Mouse (Mus musculus) heart, embryonic 12.5 days (tissue): ENCODE data around the gene Nt5c3b. TPM values are rescaled to one million over a fixed set of nuclear protein-coding genes. Genes with fewer than 3 reads are reported as not detected.

Source experiments
- ATAC-seq: fragments of 200-750 bp; cut with Nextera tagmentation; 2 replicates; pipeline ENCODE4 v1.8.0; 2017; ENCODE audit warnings: moderate TSS enrichment, moderate library complexity; ENCODE audit not compliant: insufficient number of reproducible peaks, low FRiP score
- H3K27ac ChIP-seq: fragments of 300-500 bp; sonication (generic); 2 replicates; pipeline ENCODE4 v1.5.1; 2016; ENCODE audit warnings: mild to moderate bottlenecking, moderate library complexity; ENCODE audit not compliant: poor library complexity, severe bottlenecking
- H3K27me3 ChIP-seq: fragments of 300-500 bp; sonication (generic); replicated peaks from 2 replicates; pipeline ENCODE4 v1.6.1; 2016; ENCODE audit warnings: mild to moderate bottlenecking, moderate library complexity
- H3K36me3 ChIP-seq: fragments of 300-500 bp; sonication (generic); 2 replicates; pipeline ENCODE4 v1.6.1; 2016; ENCODE audit warnings: mild to moderate bottlenecking, moderate library complexity
- H3K4me1 ChIP-seq: fragments of 300-500 bp; sonication (generic); replicated peaks from 2 replicates; pipeline ENCODE4 v1.6.1; 2016; ENCODE audit warnings: mild to moderate bottlenecking
- H3K4me2 ChIP-seq: fragments of 300-500 bp; sonication (generic); 2 replicates; pipeline ENCODE4 v1.6.1; 2016; ENCODE audit warnings: mild to moderate bottlenecking, moderate library complexity
- H3K4me3 ChIP-seq: fragments of 300-500 bp; sonication (generic); 2 replicates; pipeline ENCODE4 v1.5.1; 2016; ENCODE audit warnings: mild to moderate bottlenecking
- H3K9ac ChIP-seq: fragments of 300-500 bp; sonication (generic); 2 replicates; pipeline ENCODE4 v1.6.1; 2016; ENCODE audit warnings: mild to moderate bottlenecking, moderate library complexity
- H3K9me3 ChIP-seq: fragments of 300-500 bp; sonication (generic); replicated peaks from 2 replicates; pipeline ENCODE4 v1.6.1; 2016; ENCODE audit warnings: mild to moderate bottlenecking, moderate library complexity
- WGBS: fragments of 180-500 bp; shearing (Covaris S2); methylation state at CpG from one replicate; pipeline ENCODE4 v1.1.7; 2016; 5-methylcytosine and 5-hydroxymethylcytosine counted together
- polyA plus RNA-seq: library from polyadenylated mRNA; unstranded; fragments of >200 nt; fragmentation: Nextera tagmentation; extraction: Ambion mirVana; gene quantifications from 2 replicates; pipeline ENCODE4 v1.2.1, GENCODE M21; 2016

The Nt5c3b gene
- 101 and 104 TPM in 2 replicates for polyA plus RNA-seq

DNA sequence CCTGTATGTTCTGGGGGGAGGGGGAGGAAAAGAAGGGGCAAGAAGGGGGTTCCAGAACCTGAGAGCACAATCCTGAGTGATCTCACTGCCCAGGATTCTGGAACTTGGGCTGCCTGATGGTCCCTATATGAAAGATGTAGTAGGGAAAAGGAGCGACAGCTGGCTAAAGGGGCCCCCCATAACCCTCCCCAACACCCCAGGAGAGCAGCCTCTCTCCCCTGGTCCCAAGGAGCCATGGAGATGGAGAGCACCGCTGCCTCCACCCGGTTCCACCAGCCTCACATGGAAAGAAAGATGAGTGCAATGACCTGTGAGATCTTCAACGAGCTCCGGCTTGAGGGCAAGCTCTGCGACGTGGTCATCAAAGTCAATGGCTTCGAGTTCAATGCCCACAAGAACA lies at the start of gene Nt5c3b, which contains the start of gene Klhl10:
Gene Nt5c3b, minus strand, starts transcription at position 12 of the 400 bp plus-strand sequence.
Gene Klhl10, plus strand, starts transcription at position 121 of the 400 bp plus-strand sequence.
- peak within 1 kb of the TSS; percentile 93 for H3K9ac ChIP-seq
- no peaks in the 10 kb centered on the region for H3K9me3 ChIP-seq
- H3K4me1 ChIP-seq = peaks cover 13% of the 10 kb centered on the region
- H3K4me2 ChIP-seq = peak within 1 kb of the TSS; percentile 80
- H3K27ac ChIP-seq = peak within 1 kb of the TSS; percentile 20; the same call in 1 of the 2 replicates
- peaks cover 24% of the 10 kb centered on the region for H3K36me3 ChIP-seq
- no peaks in the 10 kb centered on the region for H3K27me3 ChIP-seq
- no peak for ATAC-seq
- H3K4me3 ChIP-seq = peak within 1 kb of the TSS; percentile 73
- WGBS = 83% methylated on average over 8 of the region's 8 CpGs

DNA sequence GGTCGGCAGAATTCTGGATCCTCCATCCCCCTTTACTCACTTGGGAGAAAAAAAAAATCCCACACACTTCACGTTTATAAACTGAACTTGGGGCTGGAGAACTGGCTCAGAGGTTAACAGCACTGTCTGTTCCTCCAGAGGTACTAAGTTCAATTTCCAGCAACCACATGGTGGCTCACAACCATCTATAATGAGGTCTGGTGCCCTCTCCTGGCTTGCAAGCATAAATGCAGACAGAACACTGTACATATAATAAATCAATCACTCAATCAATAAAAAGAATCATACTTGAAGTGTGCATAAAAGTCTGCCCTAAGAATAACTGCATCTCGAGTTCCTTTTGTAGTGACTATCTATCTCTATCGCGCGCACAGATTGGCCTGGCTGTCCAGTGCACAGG lies 49.3 kb upstream of the Nt5c3b start:
- peaks cover 94% of the 10 kb centered on the region for H3K36me3 ChIP-seq
- no peak for ATAC-seq
- H3K4me1 ChIP-seq = no peaks in the 10 kb centered on the region
- no peak overlapping the region for H3K9ac ChIP-seq
- H3K4me2 ChIP-seq = no peak overlapping the region
- no peak overlapping the region for H3K4me3 ChIP-seq
- no peak overlapping the region for H3K27ac ChIP-seq
- 86% methylated on average over 6 of the region's 6 CpGs for WGBS
- no peaks in the 10 kb centered on the region for H3K27me3 ChIP-seq
- H3K9me3 ChIP-seq = no peaks in the 10 kb centered on the region

DNA sequence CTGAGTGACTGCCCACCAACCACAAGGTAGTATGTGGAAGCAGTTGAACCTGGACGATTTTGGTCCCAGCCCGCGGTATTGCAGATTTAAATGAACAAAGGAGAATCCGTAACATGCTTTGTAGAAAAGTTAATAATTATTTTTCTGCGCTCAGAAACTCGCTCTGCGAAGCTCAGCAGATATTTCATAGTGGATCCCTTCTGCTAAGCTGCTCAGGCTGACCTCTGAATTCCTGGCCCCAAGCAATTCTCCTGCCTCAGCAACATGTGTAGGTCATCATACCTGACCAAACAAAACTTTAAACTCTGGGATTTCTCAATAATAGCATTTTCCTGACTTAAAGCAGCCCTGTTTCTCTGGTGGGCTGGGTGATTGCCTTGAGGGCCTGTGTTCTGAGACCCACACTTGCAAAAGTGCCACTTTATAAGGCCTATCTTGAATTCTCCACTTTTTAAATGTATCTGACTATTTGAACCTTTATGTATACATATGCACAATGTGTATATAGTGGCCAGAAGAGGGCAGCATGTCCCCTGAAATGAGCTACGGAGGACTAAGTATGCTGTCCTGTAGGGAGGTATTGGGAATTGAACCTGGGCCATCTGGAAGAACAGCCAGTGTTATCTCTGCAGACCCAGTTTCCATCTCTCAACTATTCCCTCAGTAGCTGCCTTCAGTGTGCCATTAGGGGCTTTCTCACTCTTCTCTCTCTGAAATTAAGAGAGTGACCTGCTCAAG lies 44.4 kb upstream of the Nt5c3b start:
- Histone ChIP-seq H3K27me3 (no peaks in the 10 kb centered on the region), H3K9me3 (no peaks in the 10 kb centered on the region), H3K27ac (no peak overlapping the region), H3K36me3 (peaks cover 97% of the 10 kb centered on the region), H3K4me2 (no peak overlapping the region), H3K4me3 (no peak overlapping the region), H3K4me1 (no peaks in the 10 kb centered on the region), H3K9ac (no peak overlapping the region)
- ATAC-seq = no peak
- 85% methylated on average over 8 of the region's 8 CpGs for WGBS

DNA sequence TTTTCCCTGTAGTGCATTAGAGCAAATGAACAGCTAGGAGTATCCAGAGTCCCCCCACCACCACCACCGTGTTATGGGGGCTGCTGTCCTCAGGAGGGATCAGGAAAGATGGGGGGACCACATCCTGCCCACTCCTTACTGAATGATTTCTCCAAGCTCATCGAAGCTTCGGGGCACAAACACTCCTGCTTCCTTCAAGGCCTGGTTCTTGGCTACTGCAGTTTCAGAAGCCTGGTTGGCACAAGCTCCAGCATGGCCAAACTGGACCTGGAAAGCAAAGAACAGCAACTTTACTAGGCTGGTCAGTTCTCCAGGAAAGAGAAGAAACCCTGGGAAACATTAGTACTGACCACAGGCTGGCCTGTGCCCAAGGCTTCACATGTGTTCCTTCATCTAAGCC lies 42.9 kb upstream of the Nt5c3b start:
- H3K4me1 ChIP-seq = no peaks in the 10 kb centered on the region
- H3K36me3 ChIP-seq = peaks cover 97% of the 10 kb centered on the region
- no peak overlapping the region for H3K4me2 ChIP-seq
- no peak overlapping the region for H3K4me3 ChIP-seq
- no peaks in the 10 kb centered on the region for H3K27me3 ChIP-seq
- no peak for ATAC-seq
- whole genome bisulfite sequencing = 93% methylated on average over 3 of the region's 3 CpGs
- H3K9me3 ChIP-seq = no peaks in the 10 kb centered on the region
- no peak overlapping the region for H3K27ac ChIP-seq
- H3K9ac ChIP-seq = no peak overlapping the region

DNA sequence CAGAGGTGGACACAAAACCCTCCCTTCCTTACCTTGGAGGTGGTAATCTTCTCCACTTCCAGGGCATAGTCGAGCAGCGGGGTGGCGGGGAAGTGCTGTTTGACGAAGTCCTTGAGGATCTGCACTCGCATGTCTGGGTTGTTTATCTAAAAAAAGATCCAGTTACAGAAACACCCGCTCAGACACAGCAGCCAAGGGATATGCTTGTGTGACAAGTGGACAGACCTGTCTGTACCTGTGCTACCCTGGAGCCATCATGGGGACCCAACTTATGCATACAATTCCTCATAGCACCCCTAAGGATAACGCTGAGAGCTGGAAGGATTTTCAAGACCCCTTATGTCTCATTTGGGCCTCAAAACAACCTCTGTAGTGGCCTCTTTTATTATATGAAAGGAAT lies 37.5 kb upstream of the Nt5c3b start:
- Histone ChIP-seq H3K36me3 (peaks cover 78% of the 10 kb centered on the region), H3K9ac (no peak overlapping the region), H3K4me2 (no peak overlapping the region), H3K27me3 (no peaks in the 10 kb centered on the region), H3K4me1 (no peaks in the 10 kb centered on the region), H3K4me3 (no peak overlapping the region), H3K27ac (no peak overlapping the region), H3K9me3 (no peaks in the 10 kb centered on the region)
- 57% methylated on average over 7 of the region's 7 CpGs for WGBS
- no peak for ATAC-seq

DNA sequence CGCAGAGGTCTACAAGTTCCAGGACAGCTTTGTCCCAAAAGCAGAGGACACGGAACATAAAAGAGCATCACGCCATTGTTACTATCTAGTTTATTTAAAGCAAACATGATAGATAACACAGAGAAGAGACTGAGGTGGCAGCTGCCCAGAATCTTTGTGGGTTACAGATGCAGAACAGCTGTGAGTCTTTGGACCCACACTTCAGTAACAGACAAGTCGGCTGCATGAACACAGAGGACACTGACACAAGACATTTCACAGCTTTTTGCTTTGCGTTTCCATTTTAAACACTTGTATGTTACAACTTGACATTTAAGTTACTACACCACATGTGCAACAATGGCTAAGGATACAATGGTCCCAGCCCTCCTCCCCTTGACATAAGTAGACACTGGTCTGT lies 34.7 kb upstream of the Nt5c3b start:
- Histone ChIP-seq H3K27me3 (no peaks in the 10 kb centered on the region), H3K9ac (no peak overlapping the region), H3K36me3 (peaks cover 51% of the 10 kb centered on the region), H3K4me1 (peaks cover 2% of the 10 kb centered on the region), H3K27ac (no peak overlapping the region), H3K4me2 (no peak overlapping the region), H3K4me3 (no peak overlapping the region), H3K9me3 (no peaks in the 10 kb centered on the region)
- 87% methylated on average over 5 of the region's 5 CpGs for WGBS
- ATAC-seq = no peak

DNA sequence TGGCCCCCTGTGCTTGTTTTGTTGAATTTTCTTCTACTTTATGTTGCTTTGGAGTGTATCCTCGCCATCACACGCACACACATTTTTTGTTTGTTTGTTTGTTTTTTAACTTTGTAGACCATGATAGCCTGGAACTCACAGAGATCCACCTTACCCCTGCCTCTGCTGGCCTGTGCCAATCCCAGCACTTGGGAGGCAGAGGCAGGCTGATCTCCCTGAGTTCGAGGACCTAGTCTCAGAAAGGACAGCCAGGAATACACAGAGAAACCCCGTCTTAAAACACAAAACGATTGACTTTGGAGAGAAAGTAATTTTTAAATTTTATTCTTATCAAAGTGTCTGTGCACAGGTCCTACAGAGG lies 31.3 kb upstream of the Nt5c3b start:
- Histone ChIP-seq H3K9ac (no peak overlapping the region), H3K36me3 (peaks cover 22% of the 10 kb centered on the region), H3K27me3 (no peaks in the 10 kb centered on the region), H3K4me2 (peak overlapping the region; percentile 99), H3K27ac (no peak overlapping the region), H3K9me3 (no peaks in the 10 kb centered on the region), H3K4me3 (peak overlapping the region; percentile 83), H3K4me1 (peaks cover 19% of the 10 kb centered on the region)
- ATAC-seq = peak; percentile 41
- 29% methylated on average over 5 of the region's 5 CpGs for WGBS

DNA sequence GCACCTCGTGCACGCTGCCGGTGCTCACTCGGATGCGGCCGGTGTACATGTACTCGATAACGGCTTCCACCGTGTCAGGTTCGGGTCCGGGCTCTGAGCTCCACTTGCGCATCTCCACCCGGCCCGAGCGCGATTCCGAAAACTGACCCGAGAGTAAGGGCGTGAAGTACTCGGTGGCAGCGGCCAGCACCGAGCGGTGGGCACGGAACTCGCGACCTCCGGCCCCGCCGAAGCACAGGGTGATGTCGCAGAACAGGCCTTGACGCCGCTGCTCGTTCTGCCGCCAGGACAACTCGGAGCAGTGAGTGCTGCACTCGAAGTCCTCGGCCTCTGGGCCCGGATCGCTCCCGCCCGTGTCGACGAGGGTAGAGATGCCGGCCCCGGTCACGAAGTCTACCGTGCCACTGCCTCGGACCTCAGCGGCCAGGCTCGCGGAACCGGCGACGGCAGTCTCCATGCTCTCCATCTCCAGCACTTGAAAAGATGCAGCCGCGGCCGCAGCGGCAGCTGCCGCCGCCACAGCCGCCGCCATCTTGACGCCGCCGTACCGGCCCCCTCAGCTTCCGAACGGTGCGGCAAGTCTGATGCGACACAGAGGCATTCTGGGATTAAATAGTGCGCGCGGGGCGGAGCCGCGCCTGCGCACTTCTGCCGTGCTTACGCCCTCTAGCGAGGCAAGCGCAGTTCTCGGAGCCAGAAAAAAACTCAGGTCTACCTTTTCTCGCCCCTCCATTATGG lies 30.8 kb upstream of the Nt5c3b start, which contains the start of gene Klhl11:
Gene Klhl11, minus strand, starts transcription at position 545 of the 738 bp plus-strand sequence.
- H3K4me2 ChIP-seq = peak within 1 kb of the TSS; percentile 99
- no peaks in the 10 kb centered on the region for H3K9me3 ChIP-seq
- ATAC-seq = peak; percentile 90
- H3K9ac ChIP-seq = peak within 1 kb of the TSS; percentile 96
- under 1% methylated on average over 83 of the region's 83 CpGs for WGBS
- peak within 1 kb of the TSS; percentile 56 for H3K27ac ChIP-seq
- no peaks in the 10 kb centered on the region for H3K27me3 ChIP-seq
- H3K4me1 ChIP-seq = peaks cover 19% of the 10 kb centered on the region
- H3K4me3 ChIP-seq = peak within 1 kb of the TSS; percentile 83
- H3K36me3 ChIP-seq = peaks cover 18% of the 10 kb centered on the region

DNA sequence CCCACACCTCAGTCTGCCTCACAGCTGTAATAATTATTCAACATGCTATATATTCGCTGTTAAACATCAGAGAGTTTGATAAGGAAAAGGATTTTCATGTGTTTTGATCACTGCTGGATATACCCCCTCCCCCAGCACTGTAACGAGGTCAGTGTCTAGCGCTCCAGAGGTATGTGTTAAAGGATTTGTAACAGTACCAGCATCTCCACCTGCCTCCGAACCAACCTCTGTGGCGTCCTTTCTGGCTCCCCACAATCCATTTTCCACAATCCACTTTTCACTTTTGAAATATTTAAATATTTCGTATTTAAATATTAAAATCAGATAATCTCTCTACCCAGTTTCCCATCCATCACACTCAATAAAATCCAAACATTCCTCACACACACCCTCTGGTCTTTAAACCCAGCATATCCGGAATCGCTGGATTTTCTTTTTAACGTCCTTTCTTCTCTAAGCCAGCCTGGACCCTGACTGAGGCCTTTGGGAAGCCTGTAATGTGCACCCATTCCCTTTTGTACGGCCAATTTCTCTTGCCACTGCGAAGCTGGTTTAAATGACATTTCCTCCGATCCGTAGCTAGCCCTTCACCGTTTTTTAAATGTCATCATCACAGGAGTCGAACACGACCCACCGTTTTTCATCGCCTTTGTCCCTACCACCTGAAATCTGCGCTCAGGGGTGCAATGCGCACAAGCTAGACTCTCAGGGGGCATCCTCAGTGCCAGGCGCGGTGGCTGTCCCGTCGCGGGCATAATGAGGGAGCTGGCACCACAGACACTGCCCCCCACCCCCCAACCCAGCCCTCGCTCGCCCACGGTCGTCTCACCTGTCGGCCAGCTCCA lies 30.0 kb upstream of the Nt5c3b start:
- H3K4me2 ChIP-seq = peak overlapping the region; percentile 99

DNA sequence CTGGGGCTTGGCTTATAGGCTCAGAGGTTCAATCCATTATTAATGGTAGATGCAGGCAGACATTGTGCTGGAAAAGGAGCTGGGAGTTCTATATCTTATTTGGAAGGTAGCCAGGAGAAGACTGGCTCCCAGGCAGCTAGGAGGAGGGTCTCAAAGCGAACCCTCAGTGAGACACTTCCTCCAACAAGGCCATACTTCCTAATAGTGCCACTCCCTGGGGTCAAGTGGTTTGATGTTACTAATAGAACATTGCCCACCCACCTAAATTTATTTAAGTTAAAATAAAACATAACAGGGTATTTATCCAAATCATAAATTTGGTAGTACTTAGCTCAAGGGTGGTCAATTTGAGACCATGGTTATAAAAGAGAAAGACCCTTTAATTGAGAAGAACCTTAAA lies 24.2 kb upstream of the Nt5c3b start:
- H3K4me2 ChIP-seq = no peak overlapping the region
- no peak overlapping the region for H3K4me3 ChIP-seq
- no peak overlapping the region for H3K9ac ChIP-seq
- WGBS = 49% methylated on average over 1 of the region's 1 CpGs
- H3K27me3 ChIP-seq = no peaks in the 10 kb centered on the region
- H3K4me1 ChIP-seq = peaks cover 18% of the 10 kb centered on the region
- H3K9me3 ChIP-seq = no peaks in the 10 kb centered on the region
- no peak for ATAC-seq
- H3K27ac ChIP-seq = no peak overlapping the region
- H3K36me3 ChIP-seq = peaks cover 36% of the 10 kb centered on the region

More for the DNA sequence above, 30.0 kb upstream of the Nt5c3b start:
- Histone ChIP-seq H3K9me3 (no peaks in the 10 kb centered on the region), H3K4me1 (peaks cover 19% of the 10 kb centered on the region), H3K4me3 (peak overlapping the region; percentile 83), H3K36me3 (peaks cover 19% of the 10 kb centered on the region), H3K27ac (no peak overlapping the region), H3K27me3 (no peaks in the 10 kb centered on the region), H3K9ac (peak overlapping the region; percentile 96)
- WGBS = 4% methylated on average over 30 of the region's 30 CpGs
- no peak; the same call in 1 of the 2 replicates for ATAC-seq
